Mouse (Mus musculus): Measurements from ENCODE around the gene Rtn4r.

DNA sequence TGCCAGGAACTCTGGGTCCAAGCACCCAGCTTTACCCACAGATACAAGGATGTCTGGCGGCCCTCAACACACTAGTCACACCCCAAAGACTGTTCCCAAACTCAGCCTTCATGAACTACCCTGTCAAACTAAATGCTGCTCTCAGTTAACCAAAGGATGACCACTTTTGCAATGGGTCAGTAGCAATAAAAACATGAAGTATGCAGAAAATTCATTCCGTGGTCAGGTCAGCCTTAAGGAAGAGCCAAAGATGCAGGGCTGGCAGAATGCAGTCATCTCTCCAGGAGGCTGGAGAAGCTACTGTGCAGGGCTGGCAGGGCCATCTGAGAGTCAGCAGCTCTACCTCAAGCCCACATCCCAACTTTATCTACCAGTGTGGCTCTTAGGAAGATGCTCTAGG, 48.1 kb upstream of the Rtn4r start:
- TF ChIP-seq ZC3H11A (IDR thresholded peaks at IDR 0.05; ENCODE audit: borderline replicate concordance, low read depth, low read length) (no peak), CHD2 (IDR thresholded peaks at IDR 0.05; ENCODE audit: low read depth, low read length) (no peak)
